Mouse (Mus musculus): ENCODE results near the gene Smn1. TPM values are rescaled to one million over a fixed set of nuclear protein-coding genes. Genes with fewer than 3 reads are reported as not detected.

Smn1 gene
- total and polyA plus RNA-seq, 3 experiments = 31.2 to 122 (median 35.0) TPM

GRCm38 (mm10) chr13:100125258-100125643 is 599 bp downstream of the Smn1 start:
- Histone ChIP-seq H3K27ac (ENCODE audit: insufficient read depth, low read depth) (no peak overlapping the region), H3K36me3 (replicated peaks in 1 of 2; ENCODE audit: control insufficient read depth in 1 of 2, insufficient read depth in 1 of 2, low read length in 1 of 2) (peaks cover 26 to 34% of the 10 kb centered on the region in 2 experiments), H3K4me1 (ENCODE audit: control insufficient read depth in 1 of 2, insufficient read depth in 2 of 2) (peaks cover 0 to 15% of the 10 kb centered on the region in 2 experiments; a peak in 2 of 4 replicates), H3K4me3 (replicated peaks in 1 of 3; ENCODE audit: low read depth in 2 of 3, low read length in 2 of 3, poor library complexity in 1 of 3) (peak overlapping the region; percentile 85 to 100 (median 92)), H3K79me2 (replicated peaks; ENCODE audit: control insufficient read depth, extremely low read depth, insufficient read depth, poor library complexity, severe bottlenecking) (peaks cover 17% of the 10 kb centered on the region), H3K9me3 (replicated peaks; ENCODE audit: low read length) (no peaks in the 10 kb centered on the region), H3K9ac (ENCODE audit: insufficient read depth, low read depth) (peak overlapping the region; percentile 63), H3K27me3 (replicated peaks) (no peaks in the 10 kb centered on the region), H3K4me2 (ENCODE audit: insufficient read depth, low read depth, poor library complexity, severe bottlenecking) (peak overlapping the region; percentile 58)
- in situ Hi-C loops (cut with MboI; ENCODE audit: low pct_ligation_motif_present, low pct_unique_long_range_greater_than_20kb, low sequenced_read_pairs) = no loop called here
- dilution Hi-C loops (cut with MboI; ENCODE audit: extremely low pct_ligation_motif_present, extremely low pct_unique_long_range_greater_than_20kb, low sequenced_read_pairs) = no loop called here
- TF ChIP-seq IRF4 (IDR thresholded peaks at IDR 0.05; ENCODE audit: low read depth, low read length) = no peak
- no peak for TF ChIP-seq HCFC1 (IDR thresholded peaks at IDR 0.05; ENCODE audit: low read depth, low read length)
- TF ChIP-seq USF1 (IDR thresholded peaks at IDR 0.05; ENCODE audit: low read depth, low read length) = no peak
- TF ChIP-seq CHD2 (IDR thresholded peaks at IDR 0.05; ENCODE audit: low read length) = no peak
- DNase-seq (ENCODE audit: extremely low read depth) = no peak

- no peaks in the 10 kb centered on the region for H3K27me3 ChIP-seq (replicated peaks)
- DNase-seq (ENCODE audit: extremely low read depth) = no peak
- H3K4me3 ChIP-seq (replicated peaks in 1 of 3; ENCODE audit: low read depth in 2 of 3, low read length in 2 of 3, poor library complexity in 1 of 3) = no peak overlapping the region
- no peak overlapping the region for H3K27ac ChIP-seq (ENCODE audit: insufficient read depth, low read depth)
- in situ Hi-C loops (cut with MboI; ENCODE audit: low pct_ligation_motif_present, low pct_unique_long_range_greater_than_20kb, low sequenced_read_pairs) (no loop called here), dilution Hi-C loops (cut with MboI; ENCODE audit: extremely low pct_ligation_motif_present, extremely low pct_unique_long_range_greater_than_20kb, low sequenced_read_pairs) (no loop called here)
- H3K79me2 ChIP-seq (replicated peaks; ENCODE audit: control insufficient read depth, extremely low read depth, insufficient read depth, poor library complexity, severe bottlenecking) = no peaks in the 10 kb centered on the region
- TF ChIP-seq MXI1 (IDR thresholded peaks at IDR 0.05; ENCODE audit: low read depth, low read length) (no peak), PAX5 (IDR thresholded peaks at IDR 0.05; ENCODE audit: low read length) (no peak), JUND (conservative IDR thresholded peaks at IDR 0.05; ENCODE audit: low read depth, low read length) (no peak), MYC (IDR thresholded peaks at IDR 0.05; ENCODE audit: low read depth, low read length) (no peak), HCFC1 (IDR thresholded peaks at IDR 0.05; ENCODE audit: low read depth, low read length) (no peak), RCOR1 (conservative IDR thresholded peaks at IDR 0.05; ENCODE audit: low read depth, low read length) (no peak), POLR2A (IDR thresholded peaks at IDR 0.05; ENCODE audit: low read depth, low read length) (no peak), RAD21 (IDR thresholded peaks at IDR 0.05; ENCODE audit: low read depth, low read length) (no peak), USF2 (conservative IDR thresholded peaks at IDR 0.05; ENCODE audit: low read depth, low read length) (no peak), CHD2 (IDR thresholded peaks at IDR 0.05; ENCODE audit: low read length) (no peak), ZKSCAN1 (IDR thresholded peaks at IDR 0.05; ENCODE audit: borderline replicate concordance, low read depth, low read length) (no peak), SIN3A (IDR thresholded peaks at IDR 0.05; ENCODE audit: low read length) (no peak), NELFE (IDR thresholded peaks at IDR 0.05; ENCODE audit: low read depth, low read length) (no peak), MAX (IDR thresholded peaks at IDR 0.05; ENCODE audit: low read length) (no peak), NRF1 (IDR thresholded peaks at IDR 0.05; ENCODE audit: low read depth, low read length) (no peak), USF1 (IDR thresholded peaks at IDR 0.05; ENCODE audit: low read depth, low read length) (no peak), TBP (conservative IDR thresholded peaks at IDR 0.05; ENCODE audit: low read depth, low read length) (no peak), ZC3H11A (IDR thresholded peaks at IDR 0.05; ENCODE audit: low read depth, low read length) (no peak), MEF2A (IDR thresholded peaks at IDR 0.05; ENCODE audit: borderline replicate concordance, low read depth, low read length) (no peak)
- H3K4me1 ChIP-seq (ENCODE audit: control insufficient read depth in 1 of 2, insufficient read depth in 2 of 2) = no peaks in the 10 kb centered on the region
- H3K36me3 ChIP-seq (replicated peaks in 1 of 2; ENCODE audit: control insufficient read depth in 1 of 2, insufficient read depth in 1 of 2, low read length in 1 of 2) = peaks cover 31 to 71% of the 10 kb centered on the region in 2 experiments
- H3K4me2 ChIP-seq (ENCODE audit: insufficient read depth, low read depth, poor library complexity, severe bottlenecking) = no peak overlapping the region
- H3K9ac ChIP-seq (ENCODE audit: insufficient read depth, low read depth) = no peak overlapping the region
- no peaks in the 10 kb centered on the region for H3K9me3 ChIP-seq (replicated peaks; ENCODE audit: low read length)
These were observed 17.1 kb downstream of the Smn1 start for GRCm38 (mm10) chr13:100141646-100142314.

Data from CH12.LX (cell line).